Mouse (Mus musculus) skeletal muscle tissue, adult 2 months (tissue): ENCODE measurements around the gene Ost4.
A peak's percentile ranks its signal among the peaks of the same experiment; 100 is the strongest.

ENCODE experiments used
- DNase-seq: peaks from one replicate; pipeline ENCODE4 v3.0.0-alpha.2; 2012; ENCODE audit warnings: low read depth, low spot score

Ost4 gene

GRCm38 (mm10) chr5:30907413-30908059 lies at the start of gene Ost4:
Gene Ost4 (minus strand): TSS chr5:30907788.
- peak; percentile 92 for DNase-seq

GRCm38 (mm10) chr5:30955751-30956150 lies 48.2 kb upstream of the Ost4 start:
- no peak for DNase-seq

- DNase-seq, result no peak
Measured at GRCm38 (mm10) chr5:30954556-30954955, 47.0 kb upstream of the Ost4 start.

GRCm38 (mm10) chr5:30954065-30954464 lies 46.5 kb upstream of the Ost4 start:
- DNase-seq, result no peak

GRCm38 (mm10) chr5:30952551-30952950 lies 45.0 kb upstream of the Ost4 start:
- no peak for DNase-seq

GRCm38 (mm10) chr5:30951706-30952105 lies 44.1 kb upstream of the Ost4 start:
- no peak for DNase-seq

- no peak for DNase-seq
Measured at GRCm38 (mm10) chr5:30950922-30951321, 43.3 kb upstream of the Ost4 start.

- DNase-seq, result no peak
Measured at GRCm38 (mm10) chr5:30950451-30950850, 42.9 kb upstream of the Ost4 start.

GRCm38 (mm10) chr5:30949654-30950326 lies 42.2 kb upstream of the Ost4 start:
- DNase-seq, result peak; percentile 87

GRCm38 (mm10) chr5:30948620-30949019 lies 41.0 kb upstream of the Ost4 start:
- no peak for DNase-seq

GRCm38 (mm10) chr5:30944956-30945781 lies 37.6 kb upstream of the Ost4 start, which contains the start of gene Cgref1:
Gene Cgref1 (minus strand): TSS chr5:30945591.
- peak; percentile 36 for DNase-seq

- DNase-seq, result no peak
Measured at GRCm38 (mm10) chr5:30944344-30944743, 36.8 kb upstream of the Ost4 start.

GRCm38 (mm10) chr5:30943004-30943403 lies 35.4 kb upstream of the Ost4 start:
- no peak for DNase-seq

- DNase-seq, result no peak
Measured at GRCm38 (mm10) chr5:30934725-30935461, 27.3 kb upstream of the Ost4 start.

- no peak for DNase-seq
Measured at GRCm38 (mm10) chr5:30933705-30934104, 26.1 kb upstream of the Ost4 start.

GRCm38 (mm10) chr5:30931378-30931777 lies 23.8 kb upstream of the Ost4 start:
- DNase-seq, result peak; percentile 62

- no peak for DNase-seq
Measured at GRCm38 (mm10) chr5:30930846-30931245, 23.3 kb upstream of the Ost4 start.

- peak; percentile 59 for DNase-seq
Measured at GRCm38 (mm10) chr5:30930121-30930520, 22.5 kb upstream of the Ost4 start.

GRCm38 (mm10) chr5:30927945-30928529 lies 20.4 kb upstream of the Ost4 start:
- no peak for DNase-seq

- no peak for DNase-seq
Measured at GRCm38 (mm10) chr5:30926073-30926472, 18.5 kb upstream of the Ost4 start.

- DNase-seq, result no peak
Measured at GRCm38 (mm10) chr5:30925217-30925616, 17.6 kb upstream of the Ost4 start.
